Mouse (Mus musculus) induced T-regulatory cell, adult 2 months (primary cell): Measurements from ENCODE around the gene Ptpn4.

Experiments used
- DNase-seq: peaks from one replicate; pipeline ENCODE4 v3.0.0-alpha.2; 2012; ENCODE audit warnings: low read depth

Ptpn4 gene

DNA sequence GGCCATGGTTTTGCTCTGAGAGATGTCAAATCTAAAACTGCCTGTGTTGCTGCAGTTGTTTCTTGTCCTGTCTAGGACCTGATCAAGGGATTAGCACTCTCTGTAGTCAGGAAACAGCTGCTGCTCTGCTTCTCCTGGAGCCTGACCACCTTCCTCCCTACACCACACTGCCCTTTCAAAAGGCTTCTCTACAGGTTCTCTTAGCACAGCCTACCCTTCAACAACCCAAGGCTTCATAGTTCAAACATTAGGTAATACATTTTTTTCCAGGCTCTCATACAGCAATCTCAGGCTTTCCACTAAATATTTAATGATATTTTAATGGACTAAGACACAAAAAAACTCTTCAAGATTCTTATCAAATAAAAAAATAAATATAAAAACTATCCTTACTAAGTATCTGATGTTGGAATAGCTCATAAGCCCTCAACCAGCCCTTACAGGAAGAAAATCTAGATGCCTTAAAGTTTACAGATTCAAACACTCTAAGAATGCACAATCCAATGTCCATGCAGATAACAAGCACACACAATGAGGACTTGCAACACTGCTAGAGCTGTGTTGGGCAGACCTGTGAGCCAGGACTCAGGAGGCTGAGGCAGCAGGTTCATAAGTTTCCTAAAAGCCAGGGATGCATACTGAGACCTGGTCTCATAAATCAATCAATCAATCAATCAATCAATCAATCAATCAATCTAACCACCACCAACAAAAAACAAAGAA lies 196.2 kb downstream of the Ptpn4 start:
- no peak for DNase-seq

DNA sequence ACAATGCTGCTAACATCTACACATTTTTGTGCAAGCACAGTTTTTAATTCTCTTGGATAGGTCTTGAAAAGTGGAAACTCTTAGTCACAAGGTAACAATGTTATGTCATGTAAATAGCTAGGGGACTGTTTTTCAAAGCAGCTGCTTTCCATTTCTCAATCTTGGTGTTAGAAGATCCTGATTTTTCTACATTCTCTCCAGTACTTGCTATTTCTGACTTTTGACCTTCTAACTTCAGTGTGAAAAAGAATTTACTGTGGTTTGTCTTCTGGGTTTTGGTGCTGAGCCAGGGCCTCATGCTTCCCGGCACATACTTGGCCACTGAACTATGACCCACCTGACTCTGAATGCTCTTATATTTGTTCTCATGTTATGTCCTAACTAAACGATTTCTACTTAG lies 197.4 kb downstream of the Ptpn4 start:
- DNase-seq: no peak

DNA sequence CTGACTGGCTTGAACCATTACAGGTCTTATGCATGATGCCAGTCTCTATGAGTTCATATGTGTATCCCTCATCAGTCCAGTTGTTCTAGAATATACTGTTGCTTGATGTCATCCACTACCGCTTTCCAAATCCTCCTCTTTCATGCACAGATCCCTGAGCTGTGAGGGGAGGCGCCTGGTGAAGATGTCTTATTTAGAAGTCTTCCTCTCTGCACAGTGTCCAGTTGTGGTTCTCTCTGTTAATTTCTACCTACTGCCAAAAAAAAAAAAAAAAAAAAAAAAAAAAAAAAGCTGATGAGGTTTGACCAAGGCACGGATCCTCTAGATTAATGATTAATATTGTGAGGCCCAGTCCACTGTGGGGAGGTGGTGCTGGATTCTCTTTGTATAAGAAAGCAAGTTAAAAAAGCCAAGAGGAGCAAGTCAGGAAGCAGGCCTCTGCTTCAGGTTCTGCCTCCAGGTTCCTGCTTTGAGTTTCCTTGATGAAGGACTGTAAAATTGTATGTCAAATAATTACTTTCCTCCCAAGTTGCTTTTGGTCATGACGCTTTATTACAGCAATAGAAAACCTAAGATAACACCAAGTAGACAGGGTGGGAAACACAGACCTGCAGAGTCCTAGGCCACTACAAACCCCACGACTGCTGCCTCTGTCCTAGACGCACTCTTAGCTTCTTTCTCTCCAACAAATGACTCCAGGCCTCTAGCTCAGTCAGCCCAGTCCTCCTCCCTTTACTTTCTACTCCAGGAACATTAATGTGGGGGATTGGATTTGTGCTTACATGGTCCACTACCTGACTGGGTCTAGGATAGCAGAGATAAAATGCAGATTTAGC lies 200.0 kb downstream of the Ptpn4 start:
- no peak for DNase-seq

DNA sequence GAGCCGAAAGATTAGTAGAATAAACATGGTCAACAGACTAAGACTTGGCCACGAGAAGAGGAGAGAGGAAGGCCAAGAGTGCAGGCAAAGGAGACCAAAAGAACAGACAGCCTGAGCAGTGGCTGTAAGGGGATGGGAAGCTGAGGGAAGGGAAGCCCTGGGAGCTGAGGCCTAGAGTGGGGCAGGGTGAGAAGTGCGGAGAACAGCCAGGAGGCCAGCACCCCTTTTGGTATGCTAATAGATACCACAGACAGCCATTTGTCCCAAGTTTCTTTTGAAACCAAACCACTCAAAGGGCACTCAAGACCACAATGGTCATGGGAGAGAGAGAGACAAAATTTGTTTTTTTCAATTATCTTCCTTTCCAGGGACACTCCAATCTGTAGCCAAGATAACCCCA lies 202.7 kb downstream of the Ptpn4 start:
- DNase-seq: no peak

DNA sequence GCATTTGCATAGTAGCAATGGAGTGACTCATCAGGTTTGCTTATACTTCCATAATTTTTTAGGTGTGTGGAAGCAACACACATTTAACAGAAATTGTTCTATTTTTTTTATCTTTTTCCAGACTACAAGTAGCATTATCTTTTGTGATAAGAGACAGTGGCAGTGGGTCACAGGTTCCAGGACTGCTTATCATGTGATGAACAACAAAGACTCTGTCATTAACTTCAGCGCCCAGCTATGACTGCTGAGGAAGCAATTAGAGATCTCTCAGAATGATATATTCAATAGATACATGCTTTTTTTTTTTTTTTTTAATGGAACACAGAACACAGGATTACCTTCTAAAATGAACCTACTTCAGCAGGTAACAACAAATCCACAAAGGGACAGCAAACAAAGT lies 207.0 kb downstream of the Ptpn4 start:
- DNase-seq: no peak

DNA sequence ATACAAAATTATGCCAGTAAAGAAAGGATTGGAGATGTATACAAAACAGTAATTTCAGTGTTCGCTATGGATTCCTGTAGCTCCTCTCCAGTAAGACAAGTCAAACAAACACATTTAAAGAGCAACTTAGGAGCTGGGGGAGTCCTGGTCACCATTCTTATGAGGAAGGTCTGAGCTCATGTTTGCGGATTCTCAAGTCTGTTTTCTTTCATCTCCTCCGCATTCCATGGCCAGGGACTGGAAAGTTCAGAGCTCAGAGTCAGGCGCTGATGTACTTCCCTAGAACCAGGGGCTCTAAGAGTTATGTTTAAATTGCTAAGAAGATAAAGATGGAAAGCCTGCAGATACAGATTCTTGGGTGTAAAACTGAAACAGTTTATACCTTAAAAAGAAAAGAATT lies 210.6 kb downstream of the Ptpn4 start:
- no peak for DNase-seq

DNA sequence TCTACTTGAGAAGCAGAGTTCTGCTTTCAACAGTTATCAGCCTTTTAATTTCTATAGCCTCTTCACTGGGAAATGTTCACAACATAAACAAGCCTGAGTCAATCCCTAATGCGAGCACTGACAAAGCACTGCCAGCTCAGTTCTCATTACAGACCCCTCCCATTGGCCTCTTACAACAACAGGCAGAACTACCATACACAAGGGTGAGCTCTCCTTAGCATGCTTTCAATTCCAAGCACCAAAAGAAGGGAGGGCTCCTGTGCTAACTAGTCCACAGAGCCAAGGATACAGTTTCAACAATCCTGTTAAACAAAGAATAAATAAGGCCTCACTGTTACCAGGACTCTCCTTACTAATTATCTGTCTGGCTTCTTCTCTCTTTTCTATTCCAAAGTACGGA lies 213.0 kb downstream of the Ptpn4 start:
- no peak for DNase-seq

DNA sequence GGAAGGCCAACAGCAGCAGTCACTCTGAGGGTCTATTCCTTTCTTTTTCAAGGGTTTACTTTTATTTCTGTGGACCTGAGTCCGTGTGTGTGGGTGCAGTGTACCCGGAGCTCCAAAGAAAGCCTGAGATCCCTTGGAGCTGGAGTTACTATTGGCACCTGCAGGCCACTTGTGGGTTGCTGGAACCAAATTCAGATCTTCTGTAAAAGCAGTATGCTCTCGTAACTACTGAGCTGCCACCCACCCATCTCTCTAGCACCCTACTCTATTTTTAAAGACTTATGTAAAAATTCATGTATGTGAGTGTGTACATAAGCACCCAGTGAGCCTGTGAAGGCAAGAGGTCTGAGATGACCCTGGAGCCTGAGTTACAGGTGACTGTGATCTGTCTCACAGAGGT lies 232.0 kb downstream of the Ptpn4 start:
- DNase-seq: no peak
